Comparison of ENCODE assay signal across 18 mouse cellular contexts in the genomic region with DNA sequence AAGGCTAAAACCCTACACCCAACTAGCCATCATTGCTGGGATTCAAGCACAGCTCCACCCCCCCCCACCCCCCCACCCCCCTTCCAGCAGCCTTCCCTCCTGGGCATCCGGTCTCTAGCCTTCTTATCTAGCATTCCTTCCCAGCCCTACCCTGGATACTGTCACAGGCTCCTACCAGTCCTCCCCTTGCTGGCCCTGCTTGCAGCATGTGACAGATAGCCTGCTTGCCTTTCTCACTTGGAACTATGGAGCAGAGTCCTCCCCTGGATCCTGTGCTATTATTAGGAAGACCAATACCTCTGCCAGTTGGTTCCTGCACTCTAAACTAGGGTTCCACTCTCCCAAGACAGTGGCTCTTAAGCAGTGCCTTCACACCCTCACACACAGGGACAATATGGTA. TPM values are rescaled to one million over a fixed set of nuclear protein-coding genes. Genes with fewer than 3 reads are reported as not detected.
DNase-seq lines count a peak whose midpoint lies in the region; ATAC-seq and TF ChIP-seq lines count a peak whose summit lies in the region.
"Had no signal": no experiment of that assay in that cellular context is flagged by ENCODE, and none has a peak within 500 bp of the region (broad histone marks: within the 10 kb centered on the region; RNA-seq: fewer than 3 reads in every experiment).

No protein-coding gene starts in this region.

- H3K4me2 ChIP-seq in lung, embryonic 14.5 days = no peak overlapping the region
- peak overlapping the region; percentile 49; the same call in 1 of the 2 replicates for H3K4me2 ChIP-seq in heart, embryonic 14.5 days (ENCODE audit: low read length)
- H3K4me2 ChIP-seq in intestine, postnatal 0 days (replicated peaks; ENCODE audit: low read depth) = no peak overlapping the region
- no peak overlapping the region for H3K4me2 ChIP-seq in stomach, embryonic 15.5 days
- H3K4me2 ChIP-seq: embryonic facial prominence, embryonic 13.5 days had no signal

- H3K36me3 ChIP-seq in lung, embryonic 14.5 days (ENCODE audit: insufficient read depth) = no peaks in the 10 kb centered on the region
- H3K36me3 ChIP-seq in heart, embryonic 14.5 days (ENCODE audit: control insufficient read depth, insufficient read depth, low read length) = no peaks in the 10 kb centered on the region
- H3K36me3 ChIP-seq in intestine, postnatal 0 days (ENCODE audit: control insufficient read depth, insufficient read depth) = no peaks in the 10 kb centered on the region
- H3K36me3 ChIP-seq in stomach, embryonic 15.5 days = no peaks in the 10 kb centered on the region
- H3K36me3 ChIP-seq: embryonic facial prominence, embryonic 13.5 days; G1E had no signal

- 12% methylated on average over 1 of the region's 1 CpGs for WGBS in lung, embryonic 14.5 days
- WGBS in heart, embryonic 14.5 days = 0% methylated on average over 1 of the region's 1 CpGs
- WGBS in intestine, postnatal 0 days = 47% methylated on average over 1 of the region's 1 CpGs
- 35% methylated on average over 1 of the region's 1 CpGs for WGBS in stomach, embryonic 15.5 days
- WGBS in cerebellum, adult 2 months = 69% methylated on average over 1 of the region's 1 CpGs

- no peak for TF ChIP-seq CTCF in lung, embryonic 14.5 days (IDR thresholded peaks at IDR 0.05; ENCODE audit: low read depth)
- TF ChIP-seq CTCF in intestine, postnatal 0 days (IDR thresholded peaks at IDR 0.05; ENCODE audit: low read depth) = no peak
- TF ChIP-seq CTCF in layer of hippocampus, adult 2 months (conservative IDR thresholded peaks at IDR 0.05) = no peak
- no peak for TF ChIP-seq CTCF in cerebellum, adult 2 months (IDR thresholded peaks at IDR 0.05; ENCODE audit: borderline replicate concordance, insufficient read depth, low read depth, low read length)

- no peak; the same call in 1 of the 2 replicates for ATAC-seq in lung, embryonic 14.5 days (ENCODE audit: insufficient read depth)
- peak; percentile 82 for ATAC-seq in heart, embryonic 14.5 days (ENCODE audit: insufficient number of reproducible peaks, insufficient read depth, low FRiP score, low read depth)
- 0 out of 2 replicates have a peak, but pooled peaks have one; percentile 28 for ATAC-seq in intestine, postnatal 0 days
- ATAC-seq in stomach, embryonic 15.5 days (ENCODE audit: insufficient read depth, low FRiP score, low read depth) = peak; percentile 57
- ATAC-seq: forebrain, embryonic 16.5 days had no signal

- peak; percentile 57 for DNase-seq in lung, embryonic 14.5 days
- no peak for DNase-seq in lung, postnatal 14 days
- DNase-seq in adrenal gland, postnatal 36 days = no peak
- DNase-seq in layer of hippocampus, adult 2 months (ENCODE audit: low spot score in 2 of 2) = no peak
- no peak for DNase-seq in cerebellum, adult 2 months
- DNase-seq: B cell, adult 2 months; cerebellum, adult 9-11 months; gastrocnemius, postnatal 14 days; kidney, adult 8-10 months; left cerebral cortex, postnatal 4 days; spleen, adult 18-20 months had no signal

- H3K9me3 ChIP-seq in lung, embryonic 14.5 days (ENCODE audit: low read depth, low read length) = no peaks in the 10 kb centered on the region
- no peaks in the 10 kb centered on the region for H3K9me3 ChIP-seq in heart, embryonic 14.5 days (ENCODE audit: control insufficient read depth, low read length)
- no peaks in the 10 kb centered on the region for H3K9me3 ChIP-seq in intestine, postnatal 0 days (ENCODE audit: control insufficient read depth)
- no peaks in the 10 kb centered on the region for H3K9me3 ChIP-seq in stomach, embryonic 15.5 days
- H3K9me3 ChIP-seq: embryonic facial prominence, embryonic 13.5 days had no signal

- peaks cover 38% of the 10 kb centered on the region for H3K4me1 ChIP-seq in lung, embryonic 14.5 days (ENCODE audit: insufficient read depth)
- peaks cover 40 to 79% of the 10 kb centered on the region in 2 experiments for H3K4me1 ChIP-seq in heart, embryonic 14.5 days (ENCODE audit: control insufficient read depth in 2 of 2, insufficient read depth in 2 of 2, low read length in 2 of 2)
- H3K4me1 ChIP-seq in intestine, postnatal 0 days (replicated peaks; ENCODE audit: control insufficient read depth, insufficient read depth, low read length) = no peaks in the 10 kb centered on the region; the same call in 1 of the 2 replicates
- H3K4me1 ChIP-seq in stomach, embryonic 15.5 days = peaks cover 15% of the 10 kb centered on the region
- H3K4me1 ChIP-seq in cerebellum, adult 2 months (ENCODE audit: control insufficient read depth, insufficient read depth, low read length) = no peaks in the 10 kb centered on the region

- no peak overlapping the region for H3K27ac ChIP-seq in lung, embryonic 14.5 days (ENCODE audit: low read depth)
- H3K27ac ChIP-seq in heart, embryonic 14.5 days (replicated peaks in 1 of 2; ENCODE audit: control insufficient read depth in 1 of 2, insufficient read depth in 1 of 2, low read depth in 2 of 2, low read length in 2 of 2) = peak overlapping the region; percentile 91 to 92
- H3K27ac ChIP-seq in intestine, postnatal 0 days (ENCODE audit: low read depth, low read length) = no peak overlapping the region
- no peak overlapping the region for H3K27ac ChIP-seq in stomach, embryonic 15.5 days
- no peak overlapping the region for H3K27ac ChIP-seq in layer of hippocampus, adult 2 months
- H3K27ac ChIP-seq in cerebellum, adult 2 months (ENCODE audit: insufficient read depth, low read length) = no peak overlapping the region
- H3K27ac ChIP-seq: embryonic facial prominence, embryonic 13.5 days had no signal

- TF ChIP-seq POLR2A in cerebellum, adult 2 months (IDR thresholded peaks at IDR 0.05; ENCODE audit: borderline replicate concordance, insufficient read depth, low read length) = no peak

- no peak overlapping the region for H3K4me3 ChIP-seq in lung, embryonic 14.5 days (ENCODE audit: low read depth, low read length)
- H3K4me3 ChIP-seq in heart, embryonic 14.5 days (ENCODE audit: control insufficient read depth in 1 of 2, insufficient read depth in 1 of 2, low read depth in 1 of 2, low read length in 2 of 2) = no peak overlapping the region
- no peak overlapping the region for H3K4me3 ChIP-seq in intestine, postnatal 0 days (ENCODE audit: low read depth, low read length)
- no peak overlapping the region for H3K4me3 ChIP-seq in stomach, embryonic 15.5 days (replicated peaks)
- H3K4me3 ChIP-seq in layer of hippocampus, adult 2 months = no peak overlapping the region
- H3K4me3 ChIP-seq in cerebellum, adult 2 months (replicated peaks; ENCODE audit: insufficient read depth, low read depth, low read length) = no peak overlapping the region
- H3K4me3 ChIP-seq: embryonic facial prominence, embryonic 13.5 days had no signal

- no peaks in the 10 kb centered on the region for H3K27me3 ChIP-seq in lung, embryonic 14.5 days (ENCODE audit: insufficient read depth, low read length)
- H3K27me3 ChIP-seq in heart, embryonic 14.5 days (ENCODE audit: control insufficient read depth, insufficient read depth, low read length) = no peaks in the 10 kb centered on the region
- no peaks in the 10 kb centered on the region for H3K27me3 ChIP-seq in intestine, postnatal 0 days (replicated peaks; ENCODE audit: control insufficient read depth, insufficient read depth, low read length)
- no peaks in the 10 kb centered on the region for H3K27me3 ChIP-seq in stomach, embryonic 15.5 days (replicated peaks)
- H3K27me3 ChIP-seq in cerebellum, adult 2 months (ENCODE audit: control insufficient read depth, insufficient read depth, low read length) = no peaks in the 10 kb centered on the region
- H3K27me3 ChIP-seq: embryonic facial prominence, embryonic 13.5 days had no signal

- H3K9ac ChIP-seq in lung, embryonic 14.5 days = no peak overlapping the region
- H3K9ac ChIP-seq in heart, embryonic 14.5 days (ENCODE audit: low read length) = no peak overlapping the region
- H3K9ac ChIP-seq in intestine, postnatal 0 days (ENCODE audit: low read depth, low read length) = no peak overlapping the region
- H3K9ac ChIP-seq in stomach, embryonic 15.5 days = no peak overlapping the region
- H3K9ac ChIP-seq: embryonic facial prominence, embryonic 13.5 days had no signal

RNA-seq across cellular contexts. Expression of gene Tead1, which starts 18.8 kb away (rescaled TPM):
- 26.5 and 27.6 TPM in 2 replicates for polyA plus RNA-seq in lung, embryonic 14.5 days (2014; fragmentation: Nextera tagmentation; extraction: Ambion mirVana)
- polyA plus RNA-seq in heart, embryonic 14.5 days (2014; fragmentation: Nextera tagmentation; extraction: Ambion mirVana) = 34.0 and 40.7 TPM in 2 replicates
- polyA plus RNA-seq in intestine, postnatal 0 days (2015; fragmentation: Nextera tagmentation; extraction: Ambion mirVana) = 7.4 and 10.8 TPM in 2 replicates
- 25.7 and 30.2 TPM in 2 replicates for polyA plus RNA-seq in stomach, embryonic 15.5 days (2015; fragmentation: Nextera tagmentation; extraction: Ambion mirVana)
- 100 to 1,000 TPM in 1 of 2 experiments, 10 to 100 TPM in 1; 78.8 to 119 TPM for total RNA-seq in adrenal gland, postnatal 36 days (2021)
- total RNA-seq in layer of hippocampus, adult 2 months (2021) = 10 to 100 TPM; 23.9 to 29.0 TPM
- 7.2 and 8.8 TPM in 2 replicates for polyA plus RNA-seq in cerebellum, adult 2 months (2012; rRNA removed)
- total RNA-seq: megakaryocyte progenitor cell, adult 5-6 weeks had no signal
- polyA plus RNA-seq: G1E had no signal

Comparison
In these comparisons a context has a peak if more than half of its experiments do, and no peak if none do; other contexts are left out.
1. H3K27ac ChIP-seq: peak in heart, embryonic 14.5 days (2 of 2); none in lung, embryonic 14.5 days (single experiment), intestine, postnatal 0 days (single experiment), stomach, embryonic 15.5 days (single experiment), layer of hippocampus, adult 2 months (single experiment) and cerebellum, adult 2 months (single experiment).